Mouse (Mus musculus): Measurements from ENCODE around the gene Tnk2. TPM values are rescaled to one million over a fixed set of nuclear protein-coding genes. Genes with fewer than 3 reads are reported as not detected.

Gene Tnk2
- polyA plus RNA-seq (2015; fragmentation: Nextera tagmentation; extraction: Ambion mirVana): 2.7 and 2.8 TPM in 2 replicates

- WGBS (ENCODE audit: insufficient replicate concordance): 1% methylated on average over 33 of the region's 40 CpGs
- Histone ChIP-seq H3K9ac (ENCODE audit: low read depth, low read length) (peak within 1 kb of the TSS; percentile 94), H3K27me3 (ENCODE audit: control insufficient read depth, insufficient read depth, low read depth, low read length) (no peaks in the 10 kb centered on the region), H3K4me1 (ENCODE audit: control insufficient read depth, low read depth, low read length) (peaks cover 25% of the 10 kb centered on the region), H3K4me3 (ENCODE audit: low read depth, low read length) (peak within 1 kb of the TSS; percentile 95), H3K9me3 (replicated peaks; ENCODE audit: control insufficient read depth, low read length) (no peaks in the 10 kb centered on the region), H3K36me3 (ENCODE audit: control insufficient read depth, insufficient read depth) (no peaks in the 10 kb centered on the region), H3K4me2 (ENCODE audit: low read depth, low read length) (peak within 1 kb of the TSS; percentile 98), H3K27ac (ENCODE audit: low read length) (peak within 1 kb of the TSS; percentile 79)
- peak; percentile 85 for ATAC-seq (ENCODE audit: low read depth)
These were observed at the start of gene Tnk2 for GRCm38 (mm10) chr16:32643661-32644061. TSS of gene Tnk2 (plus strand) at chr16:32643874.

- Histone ChIP-seq H3K4me2 (ENCODE audit: low read depth, low read length) (no peak overlapping the region), H3K9ac (ENCODE audit: low read depth, low read length) (no peak overlapping the region), H3K27ac (ENCODE audit: low read length) (no peak overlapping the region), H3K4me3 (ENCODE audit: low read depth, low read length) (no peak overlapping the region), H3K4me1 (ENCODE audit: control insufficient read depth, low read depth, low read length) (peaks cover 10% of the 10 kb centered on the region), H3K27me3 (ENCODE audit: control insufficient read depth, insufficient read depth, low read depth, low read length) (no peaks in the 10 kb centered on the region), H3K9me3 (replicated peaks; ENCODE audit: control insufficient read depth, low read length) (no peaks in the 10 kb centered on the region), H3K36me3 (ENCODE audit: control insufficient read depth, insufficient read depth) (no peaks in the 10 kb centered on the region)
- ATAC-seq (ENCODE audit: low read depth): no peak
- 44% methylated on average over 5 of the region's 5 CpGs for WGBS (ENCODE audit: insufficient replicate concordance)
These were observed 49.8 kb upstream of the Tnk2 start for GRCm38 (mm10) chr16:32593916-32594315.

- Histone ChIP-seq H3K27me3 (ENCODE audit: control insufficient read depth, insufficient read depth, low read depth, low read length) (no peaks in the 10 kb centered on the region), H3K9me3 (replicated peaks; ENCODE audit: control insufficient read depth, low read length) (no peaks in the 10 kb centered on the region), H3K27ac (ENCODE audit: low read length) (no peak overlapping the region), H3K36me3 (ENCODE audit: control insufficient read depth, insufficient read depth) (no peaks in the 10 kb centered on the region), H3K9ac (ENCODE audit: low read depth, low read length) (no peak overlapping the region), H3K4me1 (ENCODE audit: control insufficient read depth, low read depth, low read length) (peaks cover 10% of the 10 kb centered on the region), H3K4me3 (ENCODE audit: low read depth, low read length) (no peak overlapping the region), H3K4me2 (ENCODE audit: low read depth, low read length) (no peak overlapping the region)
- 59% methylated on average over 5 of the region's 5 CpGs for WGBS (ENCODE audit: insufficient replicate concordance)
- no peak for ATAC-seq (ENCODE audit: low read depth)
These were observed 49.0 kb upstream of the Tnk2 start for GRCm38 (mm10) chr16:32594701-32595100.

- Histone ChIP-seq H3K36me3 (ENCODE audit: control insufficient read depth, insufficient read depth) (no peaks in the 10 kb centered on the region), H3K27ac (ENCODE audit: low read length) (no peak overlapping the region)
These were observed 48.4 kb upstream of the Tnk2 start for GRCm38 (mm10) chr16:32595142-32595855.

GRCm38 (mm10) chr16:32597909-32598381 is 45.7 kb upstream of the Tnk2 start:
- Histone ChIP-seq H3K9me3 (replicated peaks; ENCODE audit: control insufficient read depth, low read length) (no peaks in the 10 kb centered on the region), H3K27ac (ENCODE audit: low read length) (peak overlapping the region; percentile 81), H3K27me3 (ENCODE audit: control insufficient read depth, insufficient read depth, low read depth, low read length) (no peaks in the 10 kb centered on the region), H3K4me2 (ENCODE audit: low read depth, low read length) (peak overlapping the region; percentile 39; the same call in 1 of the 2 replicates), H3K4me3 (ENCODE audit: low read depth, low read length) (no peak overlapping the region), H3K4me1 (ENCODE audit: control insufficient read depth, low read depth, low read length) (peaks cover 10% of the 10 kb centered on the region), H3K9ac (ENCODE audit: low read depth, low read length) (peak overlapping the region; percentile 46; the same call in 1 of the 2 replicates), H3K36me3 (ENCODE audit: control insufficient read depth, insufficient read depth) (no peaks in the 10 kb centered on the region)
- peak; percentile 85 for ATAC-seq (ENCODE audit: low read depth)
- WGBS (ENCODE audit: insufficient replicate concordance): 30% methylated on average over 4 of the region's 4 CpGs

More at GRCm38 (mm10) chr16:32595142-32595855, 48.4 kb upstream of the Tnk2 start:
- no peak for ATAC-seq (ENCODE audit: low read depth)
- H3K9me3 ChIP-seq (replicated peaks; ENCODE audit: control insufficient read depth, low read length): no peaks in the 10 kb centered on the region
- H3K9ac ChIP-seq (ENCODE audit: low read depth, low read length): no peak overlapping the region
- WGBS (ENCODE audit: insufficient replicate concordance): 46% methylated on average over 10 of the region's 10 CpGs
- H3K4me3 ChIP-seq (ENCODE audit: low read depth, low read length): no peak overlapping the region
- no peaks in the 10 kb centered on the region for H3K27me3 ChIP-seq (ENCODE audit: control insufficient read depth, insufficient read depth, low read depth, low read length)
- peaks cover 10% of the 10 kb centered on the region for H3K4me1 ChIP-seq (ENCODE audit: control insufficient read depth, low read depth, low read length)
- H3K4me2 ChIP-seq (ENCODE audit: low read depth, low read length): no peak overlapping the region

- Histone ChIP-seq H3K4me2 (ENCODE audit: low read depth, low read length) (no peak overlapping the region), H3K36me3 (ENCODE audit: control insufficient read depth, insufficient read depth) (no peaks in the 10 kb centered on the region), H3K4me1 (ENCODE audit: control insufficient read depth, low read depth, low read length) (peaks cover 10% of the 10 kb centered on the region), H3K27me3 (ENCODE audit: control insufficient read depth, insufficient read depth, low read depth, low read length) (no peaks in the 10 kb centered on the region), H3K27ac (ENCODE audit: low read length) (no peak overlapping the region), H3K4me3 (ENCODE audit: low read depth, low read length) (no peak overlapping the region), H3K9me3 (replicated peaks; ENCODE audit: control insufficient read depth, low read length) (no peaks in the 10 kb centered on the region), H3K9ac (ENCODE audit: low read depth, low read length) (no peak overlapping the region)
- WGBS (ENCODE audit: insufficient replicate concordance): 88% methylated on average over 1 of the region's 1 CpGs
- ATAC-seq (ENCODE audit: low read depth): no peak
These were observed 44.5 kb upstream of the Tnk2 start for GRCm38 (mm10) chr16:32599151-32599550.

- H3K27ac ChIP-seq (ENCODE audit: low read length): no peak overlapping the region
- 79% methylated on average over 3 of the region's 3 CpGs for WGBS (ENCODE audit: insufficient replicate concordance)
These were observed 41.4 kb upstream of the Tnk2 start for GRCm38 (mm10) chr16:32602193-32602685.

GRCm38 (mm10) chr16:32607562-32608343 is 35.9 kb upstream of the Tnk2 start:
- no peak for ATAC-seq (ENCODE audit: low read depth)
- H3K36me3 ChIP-seq (ENCODE audit: control insufficient read depth, insufficient read depth): peaks cover 5% of the 10 kb centered on the region
- H3K27me3 ChIP-seq (ENCODE audit: control insufficient read depth, insufficient read depth, low read depth, low read length): no peaks in the 10 kb centered on the region
- peak overlapping the region; percentile 97 for H3K27ac ChIP-seq (ENCODE audit: low read length)
- peak overlapping the region; percentile 97 for H3K4me3 ChIP-seq (ENCODE audit: low read depth, low read length)
- H3K9ac ChIP-seq (ENCODE audit: low read depth, low read length): peak overlapping the region; percentile 54
- peaks cover 13% of the 10 kb centered on the region for H3K4me1 ChIP-seq (ENCODE audit: control insufficient read depth, low read depth, low read length)
- WGBS (ENCODE audit: insufficient replicate concordance): 16% methylated on average over 7 of the region's 7 CpGs
- peak overlapping the region; percentile 70 for H3K4me2 ChIP-seq (ENCODE audit: low read depth, low read length)
- no peaks in the 10 kb centered on the region for H3K9me3 ChIP-seq (replicated peaks; ENCODE audit: control insufficient read depth, low read length)

More at GRCm38 (mm10) chr16:32602193-32602685, 41.4 kb upstream of the Tnk2 start:
- no peak overlapping the region for H3K4me2 ChIP-seq (ENCODE audit: low read depth, low read length)
- no peaks in the 10 kb centered on the region for H3K9me3 ChIP-seq (replicated peaks; ENCODE audit: control insufficient read depth, low read length)
- no peak overlapping the region for H3K9ac ChIP-seq (ENCODE audit: low read depth, low read length)
- no peaks in the 10 kb centered on the region for H3K27me3 ChIP-seq (ENCODE audit: control insufficient read depth, insufficient read depth, low read depth, low read length)
- no peak for ATAC-seq (ENCODE audit: low read depth)
- peaks cover 7% of the 10 kb centered on the region for H3K4me1 ChIP-seq (ENCODE audit: control insufficient read depth, low read depth, low read length)
- no peaks in the 10 kb centered on the region for H3K36me3 ChIP-seq (ENCODE audit: control insufficient read depth, insufficient read depth)
- H3K4me3 ChIP-seq (ENCODE audit: low read depth, low read length): no peak overlapping the region
